Mouse (Mus musculus) heart, postnatal 10 days (tissue): ENCODE data around the gene Gm37240. TPM values are rescaled to one million over a fixed set of nuclear protein-coding genes. Genes with fewer than 3 reads are reported as not detected.
A peak's percentile ranks its signal among the peaks of the same experiment; 100 is the strongest.

ENCODE experiments used
- DNase-seq, 2 experiments: peaks; one replicate each; pipeline ENCODE4 v3.0.0; 2021
- intact Hi-C: fragments of 180-260 bp; cut with DNase I; formaldehyde crosslinking; loops from one replicate; pipeline ENCODE4 v1.15.1; 2025
- total RNA-seq, 2 experiments: library from RNA; stranded (reverse); gene quantifications; 2 replicates each; pipeline ENCODE4 v1.2.3; 2021

Gm37240 gene
- total RNA-seq, 2 experiments from 2014 or later: 21.2 to 37.3 TPM

DNA sequence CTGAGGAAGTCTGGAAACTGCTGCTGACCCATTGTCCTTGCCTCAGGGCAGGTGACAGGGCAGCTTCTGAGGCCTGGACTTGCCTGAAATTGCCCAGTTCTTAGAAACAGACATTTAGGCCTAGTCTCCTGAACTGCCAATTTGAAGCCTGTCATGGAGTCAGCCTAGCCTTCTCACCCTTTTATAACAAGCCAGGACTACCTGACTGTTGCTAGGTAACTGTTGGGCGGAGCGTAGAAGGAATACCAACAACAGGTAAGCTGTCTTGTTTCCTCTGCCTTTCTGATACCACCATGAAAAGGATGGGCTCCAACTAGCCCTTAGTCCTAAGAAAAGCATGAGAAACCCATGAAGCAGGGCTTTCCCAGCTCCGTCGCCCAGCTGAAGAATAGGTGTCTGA, 570.0 kb downstream of the Gm37240 start:
- intact Hi-C loops: no loop called here
- no peak for DNase-seq

DNA sequence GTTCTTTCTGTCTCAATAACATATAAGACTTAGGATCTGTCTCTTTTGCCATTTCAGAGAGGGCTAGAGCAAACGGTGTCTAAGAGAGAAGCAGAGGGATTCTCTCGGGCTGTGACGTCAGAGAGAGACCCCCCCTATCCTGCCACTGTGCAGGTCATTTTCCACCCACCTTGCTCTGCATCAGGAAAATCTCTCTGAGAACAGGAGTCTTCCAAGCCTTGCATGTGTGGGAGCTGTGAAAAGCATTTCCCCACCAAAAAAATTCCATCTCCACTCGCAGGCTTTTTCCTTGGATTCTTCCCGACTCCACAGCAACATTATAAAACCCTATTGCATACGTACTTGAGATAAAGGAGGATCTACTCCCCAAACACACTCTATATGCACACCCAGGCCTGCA, 572.4 kb downstream of the Gm37240 start:
- DNase-seq: no peak
- intact Hi-C loops: no loop called here

DNA sequence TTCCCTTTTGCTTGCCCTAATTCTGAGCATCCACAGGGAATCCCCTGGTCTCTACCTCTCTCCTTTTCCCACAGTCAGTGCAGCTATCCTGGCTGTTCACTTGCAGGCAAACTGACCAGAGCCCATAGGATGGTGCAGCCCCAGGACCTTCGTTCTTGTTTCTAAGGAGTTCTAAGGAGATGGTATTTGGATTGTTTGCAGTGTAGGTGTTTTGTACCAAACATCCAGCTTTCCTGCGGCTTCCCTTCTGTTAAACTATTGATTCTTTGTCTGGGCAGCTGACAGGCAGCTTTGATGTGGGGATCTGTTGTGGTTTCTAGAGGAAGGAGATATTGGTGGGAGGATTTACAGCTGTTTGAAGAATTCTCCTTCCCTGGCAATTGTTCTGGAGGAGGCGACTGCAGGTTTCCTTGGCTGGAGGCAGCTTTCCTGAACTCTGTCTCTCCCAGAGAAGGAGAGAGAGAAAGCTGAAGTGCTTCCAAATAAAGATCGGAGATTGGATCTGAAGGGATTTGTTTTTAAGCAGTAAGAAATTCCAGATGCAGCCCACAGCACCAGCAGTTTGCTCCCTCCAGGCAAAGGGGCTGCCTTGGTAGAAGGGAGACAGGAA, 573.6 kb downstream of the Gm37240 start:
- no peak for DNase-seq
- intact Hi-C loops: no loop called here

DNA sequence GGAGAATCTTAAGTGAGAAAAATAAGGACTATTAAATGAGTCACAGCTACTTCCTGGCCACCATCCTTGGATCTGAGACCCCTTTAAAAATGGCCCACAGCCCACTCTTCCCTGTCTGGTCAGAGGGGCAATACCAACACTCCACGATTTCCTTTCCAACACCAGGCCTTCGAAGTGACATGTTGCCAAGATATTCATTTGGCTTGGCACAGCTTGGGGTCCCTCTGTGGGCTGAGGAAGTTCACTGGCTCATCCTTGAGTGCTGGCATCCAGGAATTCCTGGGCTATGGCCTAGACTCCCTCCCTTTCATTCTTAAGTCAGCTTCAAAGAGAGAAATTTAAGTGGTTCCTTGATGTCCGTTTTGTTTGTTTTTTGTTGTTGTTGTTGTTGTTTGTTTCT, 576.1 kb downstream of the Gm37240 start:
- DNase-seq: no peak
- intact Hi-C loops: no loop called here

DNA sequence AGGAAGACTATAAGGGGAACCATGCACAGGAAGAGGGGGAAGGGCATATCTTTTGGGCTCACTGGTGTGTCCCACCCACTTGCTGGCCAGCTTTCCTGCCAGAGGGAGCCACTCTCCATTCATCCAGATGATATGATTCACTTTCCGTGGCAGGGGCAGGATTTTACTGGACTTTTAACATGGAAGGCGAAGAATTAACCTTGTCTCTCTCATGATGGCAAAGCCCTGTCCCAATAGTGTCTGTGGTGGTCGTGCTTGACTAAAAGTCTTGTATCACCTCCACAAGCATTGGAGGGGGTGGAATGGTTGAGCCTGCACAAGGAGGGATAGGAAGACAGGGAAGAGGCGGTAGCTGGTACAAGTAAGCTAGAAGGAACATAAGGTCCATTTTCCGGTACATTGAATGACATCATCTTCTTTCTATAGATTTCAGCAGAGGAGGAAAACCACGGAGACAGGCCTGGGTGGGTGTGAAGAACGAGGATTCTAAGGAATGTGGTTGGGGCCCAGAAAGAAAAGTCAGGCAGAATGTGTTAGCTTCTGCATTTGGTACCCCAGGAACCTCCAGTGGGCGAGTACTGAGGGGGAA, 576.8 kb downstream of the Gm37240 start:
- intact Hi-C loops: no loop called here
- DNase-seq: no peak

DNA sequence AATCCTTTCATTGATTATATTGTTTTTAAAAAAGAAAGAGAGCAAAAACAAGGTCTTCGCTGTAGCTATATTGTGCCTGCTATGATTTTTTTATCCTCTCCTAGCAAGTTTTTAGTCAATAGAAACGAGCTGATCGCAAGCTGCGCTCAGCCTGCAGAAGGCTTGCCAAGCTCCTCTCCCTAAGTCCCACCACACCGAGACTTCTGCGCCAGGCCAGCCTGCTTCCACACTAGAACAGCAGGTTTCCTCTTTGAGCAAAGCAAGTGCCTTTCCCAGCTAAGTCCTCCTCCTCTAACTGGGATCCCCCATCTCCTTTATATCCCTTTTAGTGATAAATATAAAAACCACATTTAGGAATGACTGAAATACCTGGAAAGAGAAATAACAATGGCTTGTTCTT, 578.1 kb downstream of the Gm37240 start:
- intact Hi-C loops: no loop called here
- DNase-seq: no peak

DNA sequence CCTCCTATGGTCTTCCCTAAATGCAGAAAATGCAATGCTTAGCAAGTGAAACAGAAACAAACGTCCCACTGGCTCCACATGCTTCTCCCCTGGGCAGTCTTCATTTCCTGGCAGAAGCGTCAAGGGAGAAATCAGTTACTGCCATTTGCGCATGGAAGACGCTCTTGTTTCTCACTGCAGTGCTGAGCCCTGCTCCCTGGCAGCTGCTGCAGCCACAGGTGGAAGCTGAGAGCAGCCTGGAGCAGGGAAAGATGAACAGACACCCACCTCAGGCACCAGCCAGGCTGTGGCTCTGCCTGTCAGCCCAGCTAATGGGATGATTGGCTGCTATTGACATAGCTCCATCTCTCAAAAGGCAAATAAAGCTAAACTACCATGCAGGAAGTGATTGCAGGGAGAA, 578.6 kb downstream of the Gm37240 start:
- no peak for DNase-seq
- intact Hi-C loops: no loop called here

DNA sequence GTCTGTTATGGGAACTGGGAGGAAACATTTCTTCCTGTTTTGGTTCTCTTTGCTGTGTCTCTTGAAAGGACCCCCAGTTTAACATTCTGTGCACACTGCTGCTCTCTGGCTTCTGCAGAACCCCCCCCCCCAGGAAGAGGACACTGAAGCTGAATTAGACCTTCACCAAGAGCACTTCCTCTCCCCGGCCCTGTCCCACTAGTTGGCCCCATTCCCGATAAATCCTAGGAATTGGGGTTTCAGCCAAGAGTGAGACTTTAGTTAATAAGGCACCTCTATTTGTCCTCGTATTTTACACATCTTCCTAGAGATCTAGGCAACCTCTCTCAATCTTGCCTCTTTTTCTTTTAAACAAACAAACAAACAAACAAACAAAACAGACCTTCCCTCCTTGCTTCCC, 585.5 kb downstream of the Gm37240 start:
- intact Hi-C loops: no loop called here
- DNase-seq: no peak

DNA sequence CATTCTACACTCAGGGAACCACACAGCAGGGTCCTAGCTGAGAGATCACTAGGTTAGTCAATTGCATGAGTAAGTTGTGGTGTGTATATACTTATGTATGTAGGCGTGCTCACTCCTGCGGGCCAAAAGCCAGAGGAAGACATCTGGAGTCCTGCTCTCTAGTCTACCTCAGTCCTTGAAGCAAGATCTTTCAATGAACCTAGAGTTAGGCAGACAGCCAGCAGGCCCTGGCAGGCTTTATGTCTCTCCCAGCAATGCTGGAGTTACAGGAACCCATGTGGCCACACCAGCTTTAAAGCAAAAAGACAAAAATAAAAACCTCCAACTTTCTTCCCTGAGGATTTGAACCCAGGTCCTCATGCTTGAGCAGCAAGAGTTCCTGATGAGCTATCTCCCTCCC, 586.0 kb downstream of the Gm37240 start:
- peak; percentile 25 for DNase-seq
- intact Hi-C loops: no loop called here

DNA sequence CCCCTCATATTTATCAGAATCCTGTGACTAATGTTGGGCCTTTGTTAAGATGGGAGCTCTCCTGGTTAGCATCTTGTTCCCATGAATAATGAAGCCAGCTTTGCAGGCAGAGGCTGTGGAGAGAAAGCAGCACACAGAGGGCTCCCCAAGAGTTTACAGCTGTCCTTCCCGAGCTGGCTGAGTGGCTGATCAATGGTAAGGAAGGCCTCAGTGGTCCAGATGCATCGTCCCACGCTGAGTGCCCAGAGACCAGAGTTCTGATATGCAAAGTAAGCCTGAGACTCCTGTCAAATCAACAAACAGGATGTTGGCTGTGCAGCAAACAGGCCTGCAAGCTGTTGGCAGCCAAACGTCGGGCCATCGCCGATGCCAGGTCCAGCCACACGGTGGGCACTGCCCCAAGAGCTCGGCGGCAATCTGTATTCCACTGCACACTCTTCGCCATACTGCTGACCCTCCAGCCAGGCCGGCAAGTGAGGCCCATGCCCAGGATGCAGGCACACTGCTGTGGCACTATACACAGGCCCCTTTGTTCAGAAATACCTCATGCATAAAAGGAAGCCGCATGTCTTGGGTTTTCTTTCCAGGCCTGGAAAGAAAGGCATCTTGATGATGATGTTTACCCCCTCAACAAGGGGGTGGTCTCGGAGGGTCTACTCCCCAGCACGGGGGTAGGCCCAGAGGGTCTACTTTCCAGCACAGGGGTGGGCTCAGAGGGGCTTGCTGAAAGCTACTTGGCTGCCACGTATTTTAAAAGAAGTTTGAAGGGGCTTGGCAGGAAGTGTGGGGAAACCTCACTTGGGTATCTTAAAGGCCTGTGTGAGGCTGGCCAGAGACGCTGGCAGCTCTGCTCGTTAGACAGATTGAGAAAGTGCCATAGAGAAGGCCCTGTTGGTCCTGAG, 587.4 kb downstream of the Gm37240 start:
- peak; percentile 51 to 57 for DNase-seq
- intact Hi-C loops: no loop called here

DNA sequence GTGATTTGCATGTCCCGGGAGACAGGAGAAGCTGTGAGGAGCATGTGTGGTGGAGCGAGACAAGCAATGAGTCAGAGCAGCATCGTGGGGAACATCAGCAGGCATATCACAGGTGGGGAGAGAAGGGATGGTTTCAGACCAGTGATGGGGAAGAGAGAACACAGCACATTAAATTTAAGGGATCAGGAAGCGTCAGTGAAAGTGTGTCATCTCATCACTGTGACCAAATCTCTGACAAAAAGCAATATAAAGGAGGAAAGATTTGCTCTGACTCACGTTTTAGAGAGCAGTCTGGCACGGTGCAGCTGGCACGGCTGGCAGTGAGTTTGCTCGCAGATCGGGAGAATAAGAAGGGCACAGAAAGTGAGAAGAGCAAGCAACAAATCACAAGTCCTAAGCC, 592.1 kb downstream of the Gm37240 start:
- intact Hi-C loops: no loop called here
- no peak for DNase-seq

DNA sequence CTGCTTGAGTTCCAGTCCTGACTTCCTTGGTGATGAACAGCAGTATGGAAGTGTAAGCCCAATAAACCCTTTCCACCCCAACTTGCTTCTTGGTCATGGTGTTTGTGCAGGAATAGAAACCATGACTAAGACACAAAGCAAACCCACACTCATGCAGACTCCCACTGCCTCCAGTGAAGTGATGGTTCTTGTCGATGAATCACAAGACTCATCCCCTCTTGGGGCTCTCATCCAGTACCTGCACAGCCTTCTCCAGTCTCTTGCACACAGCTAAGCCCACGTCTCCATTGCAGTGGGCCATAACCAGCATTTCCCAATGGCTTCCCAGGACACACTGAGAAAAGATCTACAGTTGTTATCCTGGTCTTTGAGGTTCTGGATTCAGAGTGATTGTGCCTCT, 599.7 kb downstream of the Gm37240 start:
- intact Hi-C loops: no loop called here

DNA sequence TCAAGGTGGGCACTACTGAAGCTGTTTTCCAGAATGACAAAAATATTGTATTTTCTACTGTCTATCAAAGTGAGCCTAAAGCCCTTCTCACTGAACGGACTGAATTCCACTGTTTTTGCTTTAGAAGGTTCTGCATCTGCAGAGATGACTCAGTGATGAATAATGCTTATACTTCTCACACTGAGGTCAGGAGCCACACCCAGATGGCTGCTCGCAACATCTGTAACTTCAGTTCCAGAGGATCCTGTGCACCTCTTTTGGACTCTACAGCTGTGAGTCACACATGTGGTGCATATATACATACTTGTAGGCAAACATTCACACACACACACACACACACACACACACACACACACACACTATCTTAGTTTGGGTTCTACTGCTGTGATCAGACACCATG, 602.8 kb downstream of the Gm37240 start:
- no peak for DNase-seq
- intact Hi-C loops: loop anchor here (5.0 kb wide), 1 partner anchor 53 kb away; no protein-coding TSS in a partner anchor

More for the DNA sequence above, 599.7 kb downstream of the Gm37240 start:
- no peak for DNase-seq

DNA sequence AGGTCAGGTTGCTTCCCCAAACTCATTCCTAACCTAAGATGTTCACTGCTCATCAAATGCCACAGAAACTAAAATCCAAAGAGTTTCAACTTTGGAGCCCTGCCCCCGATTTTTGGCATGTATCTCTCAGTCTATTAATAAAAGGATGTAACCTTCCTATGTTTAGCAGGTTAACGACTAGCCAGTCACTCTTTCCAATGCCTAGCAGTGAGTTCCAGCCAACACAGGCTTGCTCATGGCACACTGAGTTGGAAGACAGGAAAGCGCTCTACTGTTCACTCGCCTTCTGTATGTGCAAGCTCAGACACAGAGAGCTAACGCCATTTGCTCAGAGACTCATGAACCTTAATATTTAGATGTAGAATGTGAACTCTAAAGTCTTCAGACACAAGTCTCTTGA, 604.5 kb downstream of the Gm37240 start:
- intact Hi-C loops: loop anchor here (5.0 kb wide), 1 partner anchor 54 kb away; no protein-coding TSS in a partner anchor
- DNase-seq: peak; percentile 20 to 29

DNA sequence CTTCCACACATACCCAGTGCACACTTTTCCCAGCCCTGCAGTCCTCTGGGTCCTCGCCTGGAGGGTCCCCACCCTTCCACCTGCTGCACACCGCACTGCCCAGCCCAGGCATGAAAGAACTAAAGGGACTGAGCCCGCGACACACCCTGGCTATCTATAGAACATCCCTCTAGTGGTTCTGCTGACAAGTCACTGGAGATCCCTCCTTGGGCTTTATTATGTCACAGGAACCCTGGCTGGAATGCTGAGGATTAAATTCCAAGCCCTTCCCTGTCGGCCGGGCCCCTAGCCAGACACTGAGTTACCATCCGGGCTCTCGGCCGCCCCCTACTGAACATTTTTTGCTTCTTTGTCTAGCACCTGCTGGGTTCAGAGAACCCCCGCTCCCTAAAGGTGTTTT, 612.2 kb downstream of the Gm37240 start:
- intact Hi-C loops: loop anchor here (5.0 to 10.0 kb wide), 3 partner anchors 160 to 353 kb away; partner anchors contain the start of gene Gatb
- peak; percentile 77 to 84 for DNase-seq

DNA sequence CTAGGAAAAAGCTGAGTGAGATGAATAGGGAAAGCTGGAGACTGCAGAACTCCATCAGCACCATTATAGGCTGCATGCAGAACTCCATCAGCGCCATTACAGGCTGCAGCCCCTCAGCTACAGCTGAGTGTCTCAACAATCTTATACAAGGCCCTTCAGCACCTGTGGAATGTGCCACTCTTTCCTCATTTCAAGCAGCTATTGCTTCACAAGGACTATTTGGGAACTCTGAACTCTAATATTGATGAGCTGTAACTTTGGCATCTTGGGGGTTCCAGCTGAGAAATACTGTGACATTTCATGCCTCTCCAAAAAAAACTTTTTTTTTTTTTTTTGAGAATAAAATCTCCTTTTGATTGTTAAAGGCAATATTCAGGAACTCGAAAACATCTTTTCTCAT, 615.8 kb downstream of the Gm37240 start:
- no peak for DNase-seq
- intact Hi-C loops: loop anchor here (10.0 kb wide), 1 partner anchor 157 kb away; no protein-coding TSS in a partner anchor

- intact Hi-C loops: no loop called here
- no peak for DNase-seq
These were observed 622.4 kb downstream of the Gm37240 start for GRCm38 (mm10) chr3:85264963-85265362.

- DNase-seq: no peak
- intact Hi-C loops: no loop called here
These were observed 622.8 kb downstream of the Gm37240 start for GRCm38 (mm10) chr3:85264546-85264945.

GRCm38 (mm10) chr3:85254526-85254925, 632.8 kb downstream of the Gm37240 start:
- intact Hi-C loops: no loop called here
- no peak for DNase-seq

- intact Hi-C loops: no loop called here
- DNase-seq: no peak
These were observed 635.7 kb downstream of the Gm37240 start for GRCm38 (mm10) chr3:85251631-85252030.

DNA sequence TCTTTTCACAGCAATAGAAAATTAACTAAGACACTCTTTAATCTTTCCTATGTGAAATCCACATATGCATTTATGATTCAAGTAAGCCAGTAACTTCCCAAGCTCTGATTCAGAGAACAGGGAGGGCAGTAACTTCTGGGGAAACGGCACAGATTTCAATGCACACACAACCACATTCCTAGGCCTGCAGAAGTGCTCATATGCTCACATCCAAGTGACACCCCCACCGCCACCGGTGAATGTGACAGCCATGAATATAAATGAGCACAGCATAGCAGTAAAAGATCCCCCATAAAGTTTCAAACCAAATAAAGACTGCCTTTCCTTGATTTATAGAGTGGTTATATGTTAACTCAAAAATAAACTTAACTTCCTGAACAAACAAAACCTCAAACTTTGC, 641.2 kb downstream of the Gm37240 start:
- intact Hi-C loops: no loop called here

DNA sequence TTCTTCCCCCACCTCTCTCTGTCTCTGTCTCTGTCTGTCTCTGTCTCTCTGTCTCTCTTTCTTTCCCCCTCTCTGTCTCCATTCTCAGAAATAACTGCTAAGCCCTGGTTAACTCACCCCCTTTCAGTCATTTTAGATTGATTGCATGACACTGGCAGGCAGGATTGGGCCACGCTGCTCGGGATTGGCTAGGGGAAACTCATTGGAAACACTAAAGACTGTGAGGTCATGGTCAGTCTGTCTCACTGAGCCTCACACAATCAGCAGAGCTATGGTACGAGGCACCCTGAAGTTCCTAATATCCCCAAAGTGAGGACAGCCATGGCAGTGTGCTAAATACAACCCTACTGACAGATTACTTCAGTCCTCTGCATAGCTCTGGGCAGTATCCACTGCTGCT, 650.8 kb downstream of the Gm37240 start:
- intact Hi-C loops: no loop called here
- DNase-seq: no peak

More for the DNA sequence above, 641.2 kb downstream of the Gm37240 start:
- no peak for DNase-seq
